In the genomic region with DNA sequence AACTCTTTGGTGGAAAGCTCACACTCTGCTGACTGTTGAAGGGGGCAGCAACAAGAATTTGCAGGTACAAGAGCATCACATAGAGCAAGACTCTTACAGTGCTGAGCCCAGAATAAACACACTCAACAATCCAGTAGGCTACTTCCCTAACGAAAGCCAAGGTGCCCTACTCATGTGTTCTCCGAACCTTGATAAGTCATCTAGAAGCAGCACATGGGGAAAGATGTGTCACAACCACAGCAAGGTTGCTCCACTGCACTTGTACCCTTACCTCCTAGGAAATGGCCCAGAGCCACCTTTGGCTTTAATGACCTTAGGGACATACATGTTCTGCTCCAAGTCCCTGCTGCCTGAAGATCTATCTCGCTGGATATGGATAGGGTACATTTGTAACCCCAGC, we compare ENCODE assay signal across 25 mouse cellular contexts.
DNase-seq lines count a peak whose midpoint lies in the region; ATAC-seq and TF ChIP-seq lines count a peak whose summit lies in the region.
"Had no signal": no experiment of that assay in that cellular context is flagged by ENCODE, and none has a peak within 500 bp of the region (broad histone marks: within the 10 kb centered on the region; RNA-seq: fewer than 3 reads in every experiment).

No protein-coding gene starts in this region.

- TF ChIP-seq CTCF in layer of hippocampus, adult 2 months (conservative IDR thresholded peaks at IDR 0.05) = no peak

- no peaks in the 10 kb centered on the region for H3K27me3 ChIP-seq in forebrain, embryonic 13.5 days
- H3K27me3 ChIP-seq in forebrain, embryonic 11.5 days (ENCODE audit: control insufficient read depth, insufficient read depth, low read length) = no peaks in the 10 kb centered on the region
- H3K27me3 ChIP-seq: embryonic facial prominence, embryonic 15.5 days; heart, embryonic 13.5 days had no signal

- DNase-seq in forebrain, embryonic 11.5 days (ENCODE audit: low spot score) = no peak
- no peak for DNase-seq in layer of hippocampus, adult 2 months (ENCODE audit: low spot score in 2 of 2)
- DNase-seq in layer of hippocampus, postnatal 25 days (ENCODE audit: extremely low spot score in 1 of 2, low spot score in 1 of 2) = no peak
- DNase-seq in lung, postnatal 36 days = peak; percentile 46
- DNase-seq in lung, postnatal 14 days = no peak
- DNase-seq: adrenal gland, adult 2 months; adrenal gland, postnatal 25 days; cerebellum, adult 18-20 months; cerebellum, adult 9-10 months; cerebellum, postnatal 14 days; gastrocnemius, adult 2 months; gastrocnemius, postnatal 14 days; heart, adult 18-20 months; heart, postnatal 14 days; heart, postnatal 4 days had no signal

- ATAC-seq in forebrain, embryonic 13.5 days = no peak
- no peak for ATAC-seq in forebrain, embryonic 11.5 days (replicated peaks; ENCODE audit: low FRiP score)
- ATAC-seq: CD4-positive, CD25-positive, alpha-beta regulatory T cell, adult 4 months; forebrain, embryonic 16.5 days; hindbrain, postnatal 0 days; inflammation-experienced regulatory T-cells, adult 6 months; intestine, embryonic 16.5 days had no signal

- H3K9ac ChIP-seq in forebrain, embryonic 13.5 days = no peak overlapping the region
- no peak overlapping the region for H3K9ac ChIP-seq in forebrain, embryonic 11.5 days (ENCODE audit: low read length)
- H3K9ac ChIP-seq: embryonic facial prominence, embryonic 12.5 days; embryonic facial prominence, embryonic 15.5 days; heart, embryonic 13.5 days; hindbrain, embryonic 14.5 days had no signal

- peaks cover 65% of the 10 kb centered on the region for H3K4me1 ChIP-seq in forebrain, embryonic 13.5 days
- H3K4me1 ChIP-seq in forebrain, embryonic 11.5 days (replicated peaks; ENCODE audit: control insufficient read depth, insufficient read depth, low read length) = peaks cover 28% of the 10 kb centered on the region

- peak overlapping the region; percentile 37; the same call in 1 of the 2 replicates for H3K27ac ChIP-seq in forebrain, embryonic 13.5 days
- no peak overlapping the region for H3K27ac ChIP-seq in forebrain, embryonic 11.5 days (ENCODE audit: low read depth, low read length)
- H3K27ac ChIP-seq in layer of hippocampus, adult 2 months = peak overlapping the region; percentile 98
- H3K27ac ChIP-seq: embryonic facial prominence, embryonic 12.5 days; embryonic facial prominence, embryonic 15.5 days; gastrocnemius, adult 2 months; heart, embryonic 13.5 days; hindbrain, embryonic 14.5 days; hindbrain, postnatal 0 days had no signal

- WGBS in forebrain, embryonic 13.5 days = 94% methylated on average over 3 of the region's 3 CpGs
- WGBS in forebrain, embryonic 11.5 days = 90% methylated on average over 3 of the region's 3 CpGs

- H3K4me2 ChIP-seq in forebrain, embryonic 13.5 days = no peak overlapping the region
- no peak overlapping the region for H3K4me2 ChIP-seq in forebrain, embryonic 11.5 days (ENCODE audit: low read depth, low read length, severe bottlenecking)
- H3K4me2 ChIP-seq: embryonic facial prominence, embryonic 12.5 days; embryonic facial prominence, embryonic 15.5 days; heart, embryonic 13.5 days; hindbrain, embryonic 14.5 days had no signal

- no peak overlapping the region for H3K4me3 ChIP-seq in forebrain, embryonic 13.5 days
- no peak overlapping the region for H3K4me3 ChIP-seq in forebrain, embryonic 11.5 days (ENCODE audit: low read depth, low read length)
- H3K4me3 ChIP-seq in layer of hippocampus, adult 2 months = no peak overlapping the region
- H3K4me3 ChIP-seq: embryonic facial prominence, embryonic 12.5 days; embryonic facial prominence, embryonic 15.5 days; gastrocnemius, adult 2 months; heart, embryonic 13.5 days had no signal

- peaks cover 3% of the 10 kb centered on the region; the same call in 1 of the 2 replicates for H3K36me3 ChIP-seq in forebrain, embryonic 13.5 days (ENCODE audit: poor library complexity, severe bottlenecking)
- no peaks in the 10 kb centered on the region for H3K36me3 ChIP-seq in forebrain, embryonic 11.5 days (ENCODE audit: control insufficient read depth, insufficient read depth, low read length)
- H3K36me3 ChIP-seq: embryonic facial prominence, embryonic 12.5 days; embryonic facial prominence, embryonic 15.5 days; heart, embryonic 13.5 days had no signal

- H3K9me3 ChIP-seq in forebrain, embryonic 13.5 days (replicated peaks) = 0 out of 2 replicates have a peak, but pooled peaks cover 5% of the 10 kb centered on the region
- H3K9me3 ChIP-seq in forebrain, embryonic 11.5 days (ENCODE audit: control insufficient read depth, low read length) = no peaks in the 10 kb centered on the region; the same call in 1 of the 2 replicates
- H3K9me3 ChIP-seq: embryonic facial prominence, embryonic 15.5 days; heart, embryonic 13.5 days had no signal
